ENCODE assay signal across 21 mouse cellular contexts in genomic region chr16:85604089-85604488, GRCm38 (mm10). TPM values are rescaled to one million over a fixed set of nuclear protein-coding genes. Genes with fewer than 3 reads are reported as not detected.
DNase-seq lines count a peak whose midpoint lies in the region; ATAC-seq lines count a peak whose summit lies in the region.
"Had no signal": no experiment of that assay in that cellular context is flagged by ENCODE, and none has a peak within 500 bp of the region (broad histone marks: within the 10 kb centered on the region; RNA-seq: fewer than 3 reads in every experiment).

No protein-coding gene starts in this region.

- H3K27me3 ChIP-seq in forebrain, embryonic 12.5 days: no peaks in the 10 kb centered on the region
- H3K27me3 ChIP-seq in forebrain, embryonic 10.5 days (ENCODE audit: poor library complexity, severe bottlenecking): no peaks in the 10 kb centered on the region
- no peaks in the 10 kb centered on the region for H3K27me3 ChIP-seq in hindbrain, embryonic 14.5 days (ENCODE audit: control insufficient read depth, insufficient read depth, low read length)
- H3K27me3 ChIP-seq in hindbrain, embryonic 10.5 days (ENCODE audit: insufficient read depth, poor library complexity, severe bottlenecking): no peaks in the 10 kb centered on the region
- no peaks in the 10 kb centered on the region for H3K27me3 ChIP-seq in midbrain, embryonic 12.5 days
- no peaks in the 10 kb centered on the region for H3K27me3 ChIP-seq in midbrain, embryonic 16.5 days (ENCODE audit: control insufficient read depth, insufficient read depth, low read depth, low read length)
- H3K27me3 ChIP-seq in limb, embryonic 13.5 days: no peaks in the 10 kb centered on the region
- H3K27me3 ChIP-seq: heart, embryonic 13.5 days; liver, embryonic 13.5 days had no signal

- no peaks in the 10 kb centered on the region for H3K9me3 ChIP-seq in forebrain, embryonic 12.5 days
- no peaks in the 10 kb centered on the region for H3K9me3 ChIP-seq in forebrain, embryonic 10.5 days
- no peaks in the 10 kb centered on the region for H3K9me3 ChIP-seq in hindbrain, embryonic 14.5 days (ENCODE audit: control insufficient read depth, low read length)
- H3K9me3 ChIP-seq in hindbrain, embryonic 10.5 days: no peaks in the 10 kb centered on the region
- H3K9me3 ChIP-seq in midbrain, embryonic 12.5 days: no peaks in the 10 kb centered on the region
- no peaks in the 10 kb centered on the region for H3K9me3 ChIP-seq in midbrain, embryonic 16.5 days (replicated peaks; ENCODE audit: control insufficient read depth, low read length, poor library complexity, severe bottlenecking)
- H3K9me3 ChIP-seq in limb, embryonic 13.5 days: no peaks in the 10 kb centered on the region
- H3K9me3 ChIP-seq: heart, embryonic 13.5 days had no signal

- no peaks in the 10 kb centered on the region for H3K4me1 ChIP-seq in forebrain, embryonic 12.5 days
- no peaks in the 10 kb centered on the region for H3K4me1 ChIP-seq in forebrain, embryonic 10.5 days
- no peaks in the 10 kb centered on the region for H3K4me1 ChIP-seq in hindbrain, embryonic 14.5 days (replicated peaks; ENCODE audit: control insufficient read depth, insufficient read depth, low read length)
- H3K4me1 ChIP-seq in hindbrain, embryonic 10.5 days (replicated peaks): no peaks in the 10 kb centered on the region
- no peaks in the 10 kb centered on the region for H3K4me1 ChIP-seq in midbrain, embryonic 12.5 days
- no peaks in the 10 kb centered on the region for H3K4me1 ChIP-seq in midbrain, embryonic 16.5 days (ENCODE audit: control insufficient read depth, insufficient read depth, low read length)
- no peaks in the 10 kb centered on the region for H3K4me1 ChIP-seq in limb, embryonic 13.5 days
- H3K4me1 ChIP-seq: heart, embryonic 13.5 days; liver, embryonic 13.5 days had no signal

- WGBS in forebrain, embryonic 12.5 days: 86% methylated on average over 2 of the region's 2 CpGs
- WGBS in forebrain, embryonic 10.5 days: 85% methylated on average over 2 of the region's 2 CpGs
- WGBS in hindbrain, embryonic 14.5 days: 82% methylated on average over 2 of the region's 2 CpGs
- 81% methylated on average over 2 of the region's 2 CpGs for WGBS in hindbrain, embryonic 10.5 days
- 83% methylated on average over 2 of the region's 2 CpGs for WGBS in midbrain, embryonic 12.5 days
- 81% methylated on average over 2 of the region's 2 CpGs for WGBS in midbrain, embryonic 16.5 days
- WGBS in limb, embryonic 13.5 days: 80% methylated on average over 2 of the region's 2 CpGs

- no peak overlapping the region for H3K4me3 ChIP-seq in forebrain, embryonic 12.5 days (replicated peaks)
- H3K4me3 ChIP-seq in forebrain, embryonic 10.5 days: no peak overlapping the region
- no peak overlapping the region for H3K4me3 ChIP-seq in hindbrain, embryonic 14.5 days (replicated peaks; ENCODE audit: low read length)
- H3K4me3 ChIP-seq in hindbrain, embryonic 10.5 days: no peak overlapping the region
- H3K4me3 ChIP-seq in midbrain, embryonic 12.5 days: no peak overlapping the region
- H3K4me3 ChIP-seq in midbrain, embryonic 16.5 days (ENCODE audit: low read depth, low read length): no peak overlapping the region
- H3K4me3 ChIP-seq in limb, embryonic 13.5 days: no peak overlapping the region
- H3K4me3 ChIP-seq: heart, embryonic 13.5 days; left cerebral cortex, adult 2 months; liver, embryonic 13.5 days had no signal

- 0 out of 2 replicates have a peak, but pooled peaks have one; percentile 17 for ATAC-seq in forebrain, embryonic 12.5 days (ENCODE audit: low FRiP score)
- peak; percentile 37; the same call in 1 of the 2 replicates for ATAC-seq in hindbrain, embryonic 14.5 days (ENCODE audit: low FRiP score)
- 0 out of 2 replicates have a peak, but pooled peaks have one; percentile 23 for ATAC-seq in midbrain, embryonic 12.5 days (ENCODE audit: low FRiP score, low read depth)
- no peak for ATAC-seq in midbrain, embryonic 16.5 days
- 0 out of 2 replicates have a peak, but pooled peaks have one; percentile 19 for ATAC-seq in limb, embryonic 13.5 days (ENCODE audit: low FRiP score, low read depth)
- ATAC-seq: CD4-positive, CD25-positive, alpha-beta regulatory T cell, adult 4 months had no signal

- H3K36me3 ChIP-seq in forebrain, embryonic 12.5 days (replicated peaks): no peaks in the 10 kb centered on the region
- no peaks in the 10 kb centered on the region for H3K36me3 ChIP-seq in forebrain, embryonic 10.5 days (replicated peaks)
- no peaks in the 10 kb centered on the region for H3K36me3 ChIP-seq in hindbrain, embryonic 14.5 days (replicated peaks; ENCODE audit: control insufficient read depth, insufficient read depth)
- H3K36me3 ChIP-seq in hindbrain, embryonic 10.5 days: no peaks in the 10 kb centered on the region
- no peaks in the 10 kb centered on the region for H3K36me3 ChIP-seq in midbrain, embryonic 12.5 days
- H3K36me3 ChIP-seq in midbrain, embryonic 16.5 days (ENCODE audit: control insufficient read depth, insufficient read depth, low read length): no peaks in the 10 kb centered on the region
- no peaks in the 10 kb centered on the region for H3K36me3 ChIP-seq in limb, embryonic 13.5 days
- H3K36me3 ChIP-seq: heart, embryonic 13.5 days; liver, embryonic 13.5 days had no signal

- DNase-seq in forebrain, embryonic 10.5 days (ENCODE audit: extremely low spot score, low spot score): no peak
- no peak for DNase-seq in hindbrain, embryonic 14.5 days (ENCODE audit: low spot score)
- DNase-seq in hindbrain, embryonic 10.5 days (ENCODE audit: low spot score): no peak
- DNase-seq in cerebellum, adult 9-10 months: no peak
- DNase-seq: adrenal gland, postnatal 25 days; cerebellum, adult 8-10 months; gastrocnemius, postnatal 14 days; heart, adult 18-20 months; heart, postnatal 36 days; kidney, adult 18-20 months; liver, embryonic 13.5 days; lung, adult 2 months; thymus, adult 18-20 months; thymus, postnatal 36 days had no signal

- no peak overlapping the region for H3K27ac ChIP-seq in forebrain, embryonic 12.5 days
- no peak overlapping the region for H3K27ac ChIP-seq in forebrain, embryonic 10.5 days
- H3K27ac ChIP-seq in hindbrain, embryonic 14.5 days: no peak overlapping the region
- H3K27ac ChIP-seq in hindbrain, embryonic 10.5 days: no peak overlapping the region
- no peak overlapping the region for H3K27ac ChIP-seq in midbrain, embryonic 12.5 days (replicated peaks)
- H3K27ac ChIP-seq in midbrain, embryonic 16.5 days (ENCODE audit: low read length): no peak overlapping the region
- no peak overlapping the region for H3K27ac ChIP-seq in limb, embryonic 13.5 days
- H3K27ac ChIP-seq: heart, embryonic 13.5 days; left cerebral cortex, adult 2 months; liver, embryonic 13.5 days had no signal

- H3K9ac ChIP-seq in forebrain, embryonic 12.5 days: no peak overlapping the region
- H3K9ac ChIP-seq in hindbrain, embryonic 14.5 days: no peak overlapping the region
- H3K9ac ChIP-seq in midbrain, embryonic 12.5 days (replicated peaks): no peak overlapping the region
- H3K9ac ChIP-seq in midbrain, embryonic 16.5 days (ENCODE audit: low read depth, low read length): no peak overlapping the region
- H3K9ac ChIP-seq in limb, embryonic 13.5 days: no peak overlapping the region
- H3K9ac ChIP-seq: heart, embryonic 13.5 days; liver, embryonic 13.5 days had no signal

- no peak overlapping the region for H3K4me2 ChIP-seq in forebrain, embryonic 12.5 days
- H3K4me2 ChIP-seq in hindbrain, embryonic 14.5 days (replicated peaks): no peak overlapping the region
- no peak overlapping the region for H3K4me2 ChIP-seq in midbrain, embryonic 12.5 days (replicated peaks)
- no peak overlapping the region for H3K4me2 ChIP-seq in midbrain, embryonic 16.5 days (ENCODE audit: low read length)
- no peak overlapping the region for H3K4me2 ChIP-seq in limb, embryonic 13.5 days (replicated peaks)
- H3K4me2 ChIP-seq: heart, embryonic 13.5 days; liver, embryonic 13.5 days had no signal

RNA-seq across cellular contexts. Expression of gene Cyyr1, which starts 50.9 kb away (rescaled TPM):
- polyA plus RNA-seq in forebrain, embryonic 12.5 days (2016; fragmentation: Nextera tagmentation; extraction: Ambion mirVana): 2.4 and 2.7 TPM in 2 replicates
- 3.6 and 4.1 TPM in 2 replicates for polyA plus RNA-seq in forebrain, embryonic 10.5 days (2016; fragmentation: Nextera tagmentation; extraction: Ambion mirVana)
- polyA plus RNA-seq in hindbrain, embryonic 14.5 days (2014; fragmentation: Nextera tagmentation; extraction: Ambion mirVana): 2.8 and 3.8 TPM in 2 replicates
- 3.0 and 4.8 TPM in 2 replicates for polyA plus RNA-seq in hindbrain, embryonic 10.5 days (2016; fragmentation: Nextera tagmentation; extraction: Ambion mirVana)
- 3.2 and 3.3 TPM in 2 replicates for polyA plus RNA-seq in midbrain, embryonic 12.5 days (2016; fragmentation: Nextera tagmentation; extraction: Ambion mirVana)
- 1.8 and 2.7 TPM in 2 replicates for polyA plus RNA-seq in midbrain, embryonic 16.5 days (2015; fragmentation: Nextera tagmentation; extraction: Ambion mirVana)
- 3.4 and 4.5 TPM in 2 replicates for polyA plus RNA-seq in limb, embryonic 13.5 days (2015; fragmentation: Nextera tagmentation; extraction: Ambion mirVana)
